Mouse (Mus musculus): ENCODE results near the gene Smad3. TPM values are rescaled to one million over a fixed set of nuclear protein-coding genes. Genes with fewer than 3 reads are reported as not detected.
A peak's percentile ranks its signal among the peaks of the same experiment; 100 is the strongest.

The Smad3 gene
- total RNA-seq (2021), result 10 to 100 TPM; 12.4 to 13.0 TPM
- 18.4 and 24.0 TPM in 2 replicates for polyA plus RNA-seq (2012; rRNA removed)
- long read RNA-seq, full-length matches to known transcripts, result 1 of 12 reads
- long read RNA-seq, partial matches to known transcripts, result 0 of 12 reads
- long read RNA-seq, other reads (novel, unspliced or antisense), result 11 of 12 reads

DNA sequence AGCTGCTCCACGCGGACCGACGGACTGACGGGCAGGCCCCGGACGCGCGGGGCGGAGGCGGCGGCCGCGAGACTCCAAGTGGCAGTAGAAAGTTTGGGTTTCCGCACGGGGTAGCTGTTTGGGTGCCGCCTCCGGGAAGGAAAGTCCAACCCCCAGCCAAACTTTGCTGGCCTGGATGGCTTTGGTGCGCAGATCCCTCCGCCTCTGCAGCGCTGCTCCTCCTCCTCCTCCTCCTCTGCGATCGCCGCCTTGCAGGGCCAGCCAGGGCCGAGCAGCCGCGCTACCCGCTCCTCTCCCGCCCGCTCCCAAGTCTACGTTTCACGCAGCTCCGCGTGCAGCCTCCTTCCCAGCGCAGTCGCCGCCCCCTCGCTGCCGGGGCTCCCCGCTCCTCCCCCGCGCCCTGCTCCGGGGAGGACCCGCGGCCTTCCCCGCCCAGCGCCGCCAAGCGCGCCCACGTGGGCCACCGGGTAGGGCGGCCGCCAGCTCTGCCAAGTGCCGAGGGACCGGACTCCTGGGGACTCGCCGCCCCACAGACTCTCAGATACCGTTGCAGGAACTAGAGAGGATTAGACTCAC lies at the start of gene Smad3:
TSS of gene Smad3 (minus strand) at position 130 of the 576 bp plus-strand sequence.
- WGBS, result under 1% methylated on average over 59 of the region's 59 CpGs
- H3K36me3 ChIP-seq (ENCODE audit: control insufficient read depth, insufficient read depth, low read length), result no peaks in the 10 kb centered on the region
- H3K27me3 ChIP-seq (ENCODE audit: control insufficient read depth, insufficient read depth, low read length), result no peaks in the 10 kb centered on the region
- H3K27ac ChIP-seq, result peak within 1 kb of the TSS; percentile 82
- H3K9ac ChIP-seq (ENCODE audit: low read depth, low read length), result peak within 1 kb of the TSS; percentile 89
- DNase-seq, result peak; percentile 95 to 97
- H3K4me1 ChIP-seq (ENCODE audit: control insufficient read depth, insufficient read depth, low read length), result peaks cover 2% of the 10 kb centered on the region
- intact Hi-C loops (cut with DNase I), result loop anchor here (2.0 to 5.0 kb wide), 5 partner anchors 31 to 156 kb away; partner anchors contain the start of genes Aagab and Iqch
- peak within 1 kb of the TSS; percentile 94 for H3K4me3 ChIP-seq
- H3K79me2 ChIP-seq (replicated peaks; ENCODE audit: control insufficient read depth, insufficient read depth, low read length), result no peaks in the 10 kb centered on the region
- TF ChIP-seq POLR2A (IDR thresholded peaks at IDR 0.05; ENCODE audit: insufficient read depth, low read depth, low read length), result peak; percentile 67
- TF ChIP-seq CTCF (IDR thresholded peaks at IDR 0.05), result no peak
- TF ChIP-seq EP300 (IDR thresholded peaks at IDR 0.05; ENCODE audit: insufficient read depth, low read depth, low read length), result 0 out of 2 replicates have a peak, but pooled peaks have one; percentile 57

DNA sequence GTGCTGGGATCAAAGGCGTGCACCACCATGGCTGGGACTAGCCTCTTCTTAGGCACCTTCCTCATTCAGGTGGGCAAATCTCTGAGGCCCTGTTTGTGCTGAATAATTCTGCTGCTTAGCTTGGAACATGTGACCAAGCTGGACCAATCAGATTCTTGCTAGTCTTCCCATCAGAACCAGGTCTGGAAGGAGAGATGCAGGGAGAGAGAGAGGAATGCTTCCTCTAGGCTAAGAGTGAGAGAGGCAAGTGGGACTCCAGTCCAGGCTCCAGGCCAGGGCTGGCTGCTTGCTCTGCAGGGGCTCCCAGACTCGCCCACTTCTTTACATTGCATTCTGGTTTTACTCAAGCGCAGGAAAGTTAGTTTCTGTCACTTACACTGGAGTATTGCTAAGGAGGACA lies 47.1 kb upstream of the Smad3 start:
- Histone ChIP-seq H3K4me3 (no peak overlapping the region), H3K9ac (ENCODE audit: low read depth, low read length) (no peak overlapping the region), H3K79me2 (replicated peaks; ENCODE audit: control insufficient read depth, insufficient read depth, low read length) (no peaks in the 10 kb centered on the region), H3K27me3 (ENCODE audit: control insufficient read depth, insufficient read depth, low read length) (no peaks in the 10 kb centered on the region), H3K27ac (no peak overlapping the region), H3K4me1 (ENCODE audit: control insufficient read depth, insufficient read depth, low read length) (peaks cover 3% of the 10 kb centered on the region), H3K36me3 (ENCODE audit: control insufficient read depth, insufficient read depth, low read length) (no peaks in the 10 kb centered on the region)
- WGBS, result 77% methylated on average over 3 of the region's 3 CpGs
- TF ChIP-seq EP300 (IDR thresholded peaks at IDR 0.05; ENCODE audit: insufficient read depth, low read depth, low read length), result no peak
- TF ChIP-seq CTCF (IDR thresholded peaks at IDR 0.05), result no peak
- TF ChIP-seq POLR2A (IDR thresholded peaks at IDR 0.05; ENCODE audit: insufficient read depth, low read depth, low read length), result no peak
- intact Hi-C loops (cut with DNase I), result no loop called here
- no peak for DNase-seq

DNA sequence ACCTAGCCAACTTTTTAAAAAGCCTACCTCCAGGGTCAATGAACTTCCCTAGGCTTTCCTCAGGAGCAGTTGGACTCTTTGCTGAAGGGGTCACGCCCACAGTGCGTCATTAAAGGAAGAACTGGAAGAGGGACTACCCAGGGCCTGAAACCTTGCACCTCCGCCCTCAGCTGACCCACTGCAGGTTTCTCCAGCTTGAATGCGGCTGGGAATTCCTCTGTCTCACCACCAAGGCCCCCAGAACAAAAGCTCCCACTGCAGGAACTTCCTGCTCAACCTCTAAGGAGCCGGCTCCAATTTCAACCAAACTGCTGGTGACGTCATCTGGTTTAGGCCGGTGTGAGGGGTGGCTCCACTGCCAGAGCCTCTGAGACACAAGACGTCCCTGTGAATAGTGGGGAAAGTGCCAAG lies 45.4 kb upstream of the Smad3 start:
- WGBS, result 27% methylated on average over 8 of the region's 8 CpGs
- Histone ChIP-seq H3K79me2 (replicated peaks; ENCODE audit: control insufficient read depth, insufficient read depth, low read length) (no peaks in the 10 kb centered on the region), H3K9ac (ENCODE audit: low read depth, low read length) (no peak overlapping the region), H3K4me3 (no peak overlapping the region), H3K27me3 (ENCODE audit: control insufficient read depth, insufficient read depth, low read length) (no peaks in the 10 kb centered on the region), H3K36me3 (ENCODE audit: control insufficient read depth, insufficient read depth, low read length) (no peaks in the 10 kb centered on the region), H3K27ac (no peak overlapping the region), H3K4me1 (ENCODE audit: control insufficient read depth, insufficient read depth, low read length) (peaks cover 3% of the 10 kb centered on the region)
- TF ChIP-seq EP300 (IDR thresholded peaks at IDR 0.05; ENCODE audit: insufficient read depth, low read depth, low read length) (no peak), POLR2A (IDR thresholded peaks at IDR 0.05; ENCODE audit: insufficient read depth, low read depth, low read length) (no peak), CTCF (IDR thresholded peaks at IDR 0.05) (no peak)
- intact Hi-C loops (cut with DNase I), result no loop called here
- DNase-seq, result no peak

DNA sequence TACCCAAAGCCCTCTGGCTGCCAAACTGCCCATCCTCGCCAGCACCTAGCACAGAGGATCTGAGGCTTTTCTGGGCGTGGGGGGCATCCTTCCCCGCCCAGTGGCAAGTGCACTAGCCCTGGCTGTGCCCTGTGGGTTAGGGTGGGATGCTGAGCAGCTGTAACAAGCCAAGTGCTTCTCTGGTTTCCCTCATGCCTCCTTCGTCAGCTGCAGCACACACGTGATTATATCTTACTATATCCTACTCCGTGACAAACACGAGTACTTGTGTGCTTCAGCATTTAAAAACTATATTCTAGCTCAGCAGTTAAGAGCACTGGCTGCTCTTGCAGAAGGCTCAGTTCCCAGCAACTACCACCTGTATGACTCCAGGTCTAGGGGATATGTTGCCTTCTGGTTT lies 44.7 kb upstream of the Smad3 start:
- Histone ChIP-seq H3K9ac (ENCODE audit: low read depth, low read length) (no peak overlapping the region), H3K27ac (no peak overlapping the region), H3K36me3 (ENCODE audit: control insufficient read depth, insufficient read depth, low read length) (no peaks in the 10 kb centered on the region), H3K79me2 (replicated peaks; ENCODE audit: control insufficient read depth, insufficient read depth, low read length) (no peaks in the 10 kb centered on the region), H3K4me1 (ENCODE audit: control insufficient read depth, insufficient read depth, low read length) (peaks cover 3% of the 10 kb centered on the region), H3K4me3 (no peak overlapping the region), H3K27me3 (ENCODE audit: control insufficient read depth, insufficient read depth, low read length) (no peaks in the 10 kb centered on the region)
- WGBS, result 85% methylated on average over 7 of the region's 7 CpGs
- DNase-seq, result no peak
- TF ChIP-seq EP300 (IDR thresholded peaks at IDR 0.05; ENCODE audit: insufficient read depth, low read depth, low read length) (no peak), CTCF (IDR thresholded peaks at IDR 0.05) (no peak)
- intact Hi-C loops (cut with DNase I), result no loop called here

DNA sequence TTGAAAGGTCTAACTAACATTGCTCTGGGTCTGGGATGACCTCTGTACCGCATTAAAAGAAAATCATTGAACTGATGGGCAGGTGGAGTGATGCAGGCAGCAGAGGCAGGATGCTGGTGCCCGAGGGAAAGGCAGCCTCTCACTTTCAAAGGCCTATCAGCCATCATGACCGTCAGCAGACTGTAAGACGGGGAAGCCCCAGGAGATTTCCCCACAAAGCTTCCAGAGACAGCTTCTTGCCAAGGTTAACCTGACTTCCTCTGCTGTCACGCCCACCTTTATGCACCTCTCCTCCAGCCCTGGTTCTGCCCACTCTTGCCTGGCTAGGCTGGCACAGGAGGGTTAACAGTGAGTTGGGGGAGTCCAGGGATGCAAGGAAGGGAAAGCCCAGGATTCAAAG lies 44.3 kb upstream of the Smad3 start:
- Histone ChIP-seq H3K4me3 (no peak overlapping the region), H3K9ac (ENCODE audit: low read depth, low read length) (no peak overlapping the region), H3K27me3 (ENCODE audit: control insufficient read depth, insufficient read depth, low read length) (no peaks in the 10 kb centered on the region), H3K36me3 (ENCODE audit: control insufficient read depth, insufficient read depth, low read length) (no peaks in the 10 kb centered on the region), H3K4me1 (ENCODE audit: control insufficient read depth, insufficient read depth, low read length) (peaks cover 3% of the 10 kb centered on the region), H3K27ac (no peak overlapping the region), H3K79me2 (replicated peaks; ENCODE audit: control insufficient read depth, insufficient read depth, low read length) (no peaks in the 10 kb centered on the region)
- WGBS, result 70% methylated on average over 5 of the region's 5 CpGs
- intact Hi-C loops (cut with DNase I), result no loop called here
- no peak for TF ChIP-seq POLR2A (IDR thresholded peaks at IDR 0.05; ENCODE audit: insufficient read depth, low read depth, low read length)
- TF ChIP-seq CTCF (IDR thresholded peaks at IDR 0.05), result no peak
- TF ChIP-seq EP300 (IDR thresholded peaks at IDR 0.05; ENCODE audit: insufficient read depth, low read depth, low read length), result no peak
- DNase-seq, result no peak

DNA sequence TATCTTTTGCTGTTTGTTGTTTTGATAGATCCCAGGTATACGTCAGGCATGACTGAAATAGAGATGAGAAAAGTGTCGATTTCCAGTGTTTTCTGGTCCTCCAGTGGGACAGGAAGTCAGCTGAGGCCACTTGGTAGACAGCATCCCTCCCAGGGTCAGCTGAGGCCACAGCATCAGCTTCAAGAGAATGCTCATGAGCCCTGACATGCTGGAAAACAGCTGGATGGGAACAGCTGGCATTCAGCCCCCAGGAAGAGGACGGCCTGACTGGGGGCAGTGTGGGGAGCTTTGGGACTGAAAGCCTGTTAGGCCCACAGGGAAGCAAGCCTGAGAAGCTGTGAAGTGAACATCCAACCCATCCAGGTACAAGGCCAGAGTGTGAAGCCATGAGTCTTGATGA lies 38.6 kb upstream of the Smad3 start:
- intact Hi-C loops (cut with DNase I), result no loop called here
- no peaks in the 10 kb centered on the region for H3K79me2 ChIP-seq (replicated peaks; ENCODE audit: control insufficient read depth, insufficient read depth, low read length)
- H3K27me3 ChIP-seq (ENCODE audit: control insufficient read depth, insufficient read depth, low read length), result no peaks in the 10 kb centered on the region; the same call in none of the 2 replicates
- no peak for TF ChIP-seq EP300 (IDR thresholded peaks at IDR 0.05; ENCODE audit: insufficient read depth, low read depth, low read length)
- TF ChIP-seq CTCF (IDR thresholded peaks at IDR 0.05), result no peak
- TF ChIP-seq POLR2A (IDR thresholded peaks at IDR 0.05; ENCODE audit: insufficient read depth, low read depth, low read length), result no peak
- peak in 1 of 2 experiments; percentile 30 for DNase-seq
- no peak overlapping the region for H3K27ac ChIP-seq
- no peak overlapping the region for H3K4me3 ChIP-seq
- 39% methylated on average over 3 of the region's 3 CpGs for WGBS
- no peaks in the 10 kb centered on the region for H3K36me3 ChIP-seq (ENCODE audit: control insufficient read depth, insufficient read depth, low read length)
- H3K9ac ChIP-seq (ENCODE audit: low read depth, low read length), result no peak overlapping the region
- peaks cover 4% of the 10 kb centered on the region for H3K4me1 ChIP-seq (ENCODE audit: control insufficient read depth, insufficient read depth, low read length)

Data from heart, adult 2 months (tissue).